8 mouse cellular contexts compared by ENCODE assay signal in the genomic region with DNA sequence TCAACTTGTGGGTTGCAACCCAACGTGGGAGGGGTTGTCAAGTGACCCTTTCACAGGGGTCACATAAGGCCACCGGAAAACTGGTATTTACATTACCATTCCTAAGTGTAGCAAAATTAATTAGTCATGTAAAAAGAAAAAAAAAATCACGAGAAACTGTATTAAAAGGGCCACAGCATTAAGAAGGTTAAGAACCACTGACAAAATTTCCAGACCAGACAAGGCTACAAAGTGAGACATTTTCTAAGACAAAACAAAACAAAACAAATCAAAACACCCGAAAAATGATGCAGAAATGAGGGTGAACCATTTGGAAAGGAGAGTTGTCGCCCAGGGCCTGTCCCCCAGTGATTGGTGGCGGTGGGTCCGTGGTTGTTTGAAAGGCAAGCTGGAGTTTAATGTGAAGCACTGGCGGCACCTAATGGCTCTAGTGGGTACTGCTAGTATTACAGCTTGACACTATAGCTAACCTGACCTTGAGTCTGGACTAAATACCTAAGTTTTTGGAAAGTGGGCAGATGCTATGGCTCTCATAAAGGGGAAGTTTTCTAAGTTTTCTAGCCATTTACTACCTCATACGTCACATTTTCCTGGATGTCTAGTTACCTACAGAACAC. TPM values are rescaled to one million over a fixed set of nuclear protein-coding genes. Genes with fewer than 3 reads are reported as not detected.
A peak's percentile ranks its signal among the peaks of the same experiment; 100 is the strongest.
DNase-seq lines count a peak whose midpoint lies in the region; ATAC-seq and TF ChIP-seq lines count a peak whose summit lies in the region.

No protein-coding gene starts in this region.

- DNase-seq in G1E (ENCODE audit: low spot score): peak; percentile 46
- peak; percentile 64 for DNase-seq in c-Kit-negative CD71-positive TER-119-positive erythroid progenitor cells, embryonic 14.5 days (ENCODE audit: low read depth, low spot score)
- DNase-seq in heart, postnatal 4 days: peak; percentile 88
- DNase-seq in layer of hippocampus, postnatal 14 days (ENCODE audit: low spot score in 2 of 2): peak; percentile 78 to 83
- peak; percentile 80 for DNase-seq in lung, postnatal 25 days (ENCODE audit: low spot score)
- peak; percentile 64 for DNase-seq in right cerebral cortex, adult 18-20 months
- peak; percentile 60 to 75 for DNase-seq in urinary bladder, postnatal 36 days (ENCODE audit: low spot score in 2 of 2)

- H3K4me3 ChIP-seq in G1E (ENCODE audit: low read depth, low read length): no peak overlapping the region
- no peak overlapping the region for H3K4me3 ChIP-seq in forebrain, embryonic 12.5 days (replicated peaks)

- H3K4me1 ChIP-seq in G1E (ENCODE audit: insufficient read depth, low read depth, low read length): peaks cover 28% of the 10 kb centered on the region
- H3K4me1 ChIP-seq in forebrain, embryonic 12.5 days: no peaks in the 10 kb centered on the region

- no peak overlapping the region for H3K4me2 ChIP-seq in forebrain, embryonic 12.5 days

- peak; percentile 74 for TF ChIP-seq CTCF in G1E (IDR thresholded peaks at IDR 0.05; ENCODE audit: low read depth, low read length)

- H3K9me3 ChIP-seq in G1E (replicated peaks): no peaks in the 10 kb centered on the region
- H3K9me3 ChIP-seq in forebrain, embryonic 12.5 days: no peaks in the 10 kb centered on the region

- H3K9ac ChIP-seq in forebrain, embryonic 12.5 days: no peak overlapping the region

- H3K27ac ChIP-seq in forebrain, embryonic 12.5 days: no peak overlapping the region

- ATAC-seq in G1E (ENCODE audit: extremely low read depth, insufficient number of reproducible peaks, low FRiP score, poor library complexity, severe bottlenecking): peak; percentile 45; the same call in 1 of the 2 replicates
- peak; percentile 74; the same call in 1 of the 2 replicates for ATAC-seq in forebrain, embryonic 12.5 days (ENCODE audit: low FRiP score)

- H3K36me3 ChIP-seq in G1E (replicated peaks): peaks cover 8% of the 10 kb centered on the region
- H3K36me3 ChIP-seq in forebrain, embryonic 12.5 days (replicated peaks): no peaks in the 10 kb centered on the region

- no peaks in the 10 kb centered on the region for H3K27me3 ChIP-seq in G1E (ENCODE audit: insufficient read depth, low read length)
- H3K27me3 ChIP-seq in forebrain, embryonic 12.5 days: no peaks in the 10 kb centered on the region

- 23% methylated on average over 9 of the region's 9 CpGs for WGBS in forebrain, embryonic 12.5 days

RNA-seq across cellular contexts. Expression of gene Zc3hc1, which starts 33.2 kb away (rescaled TPM):
- total RNA-seq in G1E (2014; fragmentation: Nextera tagmentation): 22.0 and 34.2 TPM in 2 replicates
- 44.5 and 53.0 TPM in 2 replicates for total RNA-seq in G1E (2017)
- 63.6 and 71.3 TPM in 2 replicates for polyA plus RNA-seq in G1E (2012)
- 65.2 and 66.5 TPM in 2 replicates for polyA plus RNA-seq in forebrain, embryonic 12.5 days (2016; fragmentation: Nextera tagmentation; extraction: Ambion mirVana)
- total RNA-seq in heart, postnatal 4 days (2021): 10 to 100 TPM; 22.9 to 24.5 TPM
- 10 to 100 TPM; 26.5 to 27.6 TPM for total RNA-seq in layer of hippocampus, postnatal 14 days (2021)

RNA-seq across cellular contexts. Expression of gene Klhdc10, which starts 44.0 kb away (rescaled TPM):
- total RNA-seq in G1E (2014; fragmentation: Nextera tagmentation): 45.7 and 48.8 TPM in 2 replicates
- 30.2 and 33.3 TPM in 2 replicates for total RNA-seq in G1E (2017)
- 19.9 and 25.8 TPM in 2 replicates for polyA plus RNA-seq in G1E (2012)
- 43.1 and 47.2 TPM in 2 replicates for polyA plus RNA-seq in forebrain, embryonic 12.5 days (2016; fragmentation: Nextera tagmentation; extraction: Ambion mirVana)
- total RNA-seq in heart, postnatal 4 days (2021): 10 to 100 TPM; 74.4 to 75.9 TPM
- 100 to 1,000 TPM; 140 to 141 TPM for total RNA-seq in layer of hippocampus, postnatal 14 days (2021)

RNA-seq across cellular contexts. Expression of gene Ube2h, which starts 53.3 kb away (rescaled TPM):
- total RNA-seq in G1E (2014; fragmentation: Nextera tagmentation) (32.0 and 48.0 TPM in 2 replicates), G1E (2017) (17.0 and 23.0 TPM in 2 replicates)
- polyA plus RNA-seq in G1E (2012): 38.7 and 56.7 TPM in 2 replicates
- 56.9 and 62.3 TPM in 2 replicates for polyA plus RNA-seq in forebrain, embryonic 12.5 days (2016; fragmentation: Nextera tagmentation; extraction: Ambion mirVana)
- total RNA-seq in heart, postnatal 4 days (2021): 10 to 100 TPM; 77.0 to 77.5 TPM
- total RNA-seq in layer of hippocampus, postnatal 14 days (2021): 10 to 100 TPM; 86.8 to 94.7 TPM
